Mouse (Mus musculus): Measurements from ENCODE around the gene Rnf141.

Rnf141 gene

GRCm38 (mm10) chr7:110753926-110754330 lies 90.3 kb downstream of the Rnf141 start:
- no peak for DNase-seq

DNA sequence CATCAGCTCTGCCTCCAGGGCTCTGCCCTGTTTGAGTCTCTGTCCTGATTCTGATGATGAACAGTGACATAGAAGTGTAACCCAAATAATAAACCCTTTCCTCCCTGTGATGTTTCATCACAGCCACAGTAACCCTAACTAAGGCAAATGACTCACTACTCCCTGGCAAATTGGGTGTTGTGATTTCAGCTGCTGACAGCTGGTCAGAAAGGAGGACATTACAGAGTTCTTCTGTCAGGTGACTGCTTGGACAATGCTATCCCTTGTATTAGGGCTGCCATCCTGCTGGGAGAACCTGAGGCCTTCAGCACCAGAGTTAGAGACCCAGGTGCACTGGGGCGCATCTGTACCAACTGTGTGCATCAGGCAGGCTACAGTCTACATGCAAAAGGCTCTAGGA lies 90.9 kb downstream of the Rnf141 start:
- no peak for DNase-seq

DNA sequence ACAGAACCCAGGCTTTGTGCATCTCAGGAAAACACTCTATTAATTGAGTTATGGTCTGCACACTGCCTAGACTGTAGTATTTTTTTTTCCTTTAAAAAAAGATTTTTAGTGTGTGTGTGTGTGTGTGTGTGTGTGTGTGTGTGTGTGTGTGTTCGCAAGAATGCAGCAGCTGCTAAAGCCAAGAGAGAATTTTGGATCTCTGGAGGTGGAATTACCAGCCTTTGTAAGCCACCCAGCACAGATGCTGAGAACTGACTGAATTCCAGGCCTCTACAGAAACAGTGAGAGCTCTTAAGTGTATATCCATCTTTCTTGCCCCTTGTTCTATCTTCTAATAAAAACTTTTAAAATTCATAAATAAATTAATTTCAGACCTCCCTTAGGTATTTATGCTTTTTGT lies 92.6 kb downstream of the Rnf141 start:
- DNase-seq, result no peak

GRCm38 (mm10) chr7:110750834-110751233 lies 93.4 kb downstream of the Rnf141 start:
- DNase-seq, result no peak

Measured in thymus, postnatal 25 days (tissue).